Mouse (Mus musculus) midbrain, embryonic 14.5 days (tissue): ENCODE results near the gene Mzt1. TPM values are rescaled to one million over a fixed set of nuclear protein-coding genes. Genes with fewer than 3 reads are reported as not detected.
A peak's percentile ranks its signal among the peaks of the same experiment; 100 is the strongest.

ENCODE experiments used
- ATAC-seq: fragments of 200-750 bp; cut with Nextera tagmentation; 2 replicates; pipeline ENCODE4 v1.8.0; 2017; ENCODE audit warnings: moderate number of reproducible peaks, moderate library complexity; ENCODE audit not compliant: low FRiP score, low TSS enrichment
- DNase-seq: peaks from one replicate; pipeline ENCODE4 v3.0.0-alpha.2; 2015
- H3K27ac ChIP-seq: fragments of 300-500 bp; sonication (generic); replicated peaks from 2 replicates; pipeline ENCODE4 v1.5.1; 2014; ENCODE audit warnings: mild to moderate bottlenecking, low read depth, low read length, moderate library complexity
- H3K27me3 ChIP-seq: fragments of 300-500 bp; sonication (generic); 2 replicates; pipeline ENCODE4 v1.6.1; 2014; ENCODE audit warnings: low read length, control low read depth, mixed read lengths; ENCODE audit not compliant: control insufficient read depth, insufficient read depth
- H3K36me3 ChIP-seq: fragments of 300-500 bp; sonication (generic); 2 replicates; pipeline ENCODE4 v1.6.1; 2014; ENCODE audit warnings: low read length, control low read depth; ENCODE audit not compliant: control insufficient read depth, insufficient read depth
- H3K4me1 ChIP-seq: fragments of 300-500 bp; sonication (generic); 2 replicates; pipeline ENCODE4 v1.6.1; 2014; ENCODE audit warnings: mild to moderate bottlenecking, antibody characterized with exemption, low read length, control low read depth; ENCODE audit not compliant: control insufficient read depth, insufficient read depth
- H3K4me2 ChIP-seq: fragments of 300-500 bp; sonication (generic); 2 replicates; pipeline ENCODE4 v1.6.1; 2014; ENCODE audit warnings: mild to moderate bottlenecking, low read length, moderate library complexity
- H3K4me3 ChIP-seq: fragments of 300-500 bp; sonication (generic); replicated peaks from 2 replicates; pipeline ENCODE4 v1.5.1; 2014; ENCODE audit warnings: low read depth, low read length
- H3K9ac ChIP-seq: fragments of 300-500 bp; sonication (generic); replicated peaks from 2 replicates; pipeline ENCODE4 v1.6.1; 2014; ENCODE audit warnings: mild to moderate bottlenecking, low read length, moderate library complexity
- H3K9me3 ChIP-seq: fragments of 300-500 bp; sonication (generic); 2 replicates; pipeline ENCODE4 v1.6.1; 2016; ENCODE audit warnings: low read length, control low read depth, mixed read lengths; ENCODE audit not compliant: control insufficient read depth
- WGBS: fragments of 180-500 bp; shearing (Covaris S2); extraction: QIAGEN DNeasy Blood & Tissue Kit; methylation state at CpG from one replicate; pipeline ENCODE4 v1.1.7; 2014; 5-methylcytosine and 5-hydroxymethylcytosine counted together
- polyA plus RNA-seq: library from polyadenylated mRNA; unstranded; fragments of >200 nt; fragmentation: Nextera tagmentation; extraction: Ambion mirVana; gene quantifications from 2 replicates; pipeline ENCODE4 v1.2.1, GENCODE M21; 2014

The Mzt1 gene
- polyA plus RNA-seq, 1 experiment from 2014 or later, result 108 TPM

- Histone ChIP-seq H3K9me3 (0 out of 2 replicates have a peak, but pooled peaks cover 2% of the 10 kb centered on the region), H3K4me1 (0 out of 2 replicates have a peak, but pooled peaks cover 3% of the 10 kb centered on the region), H3K9ac (no peak overlapping the region), H3K27me3 (no peaks in the 10 kb centered on the region), H3K4me3 (no peak overlapping the region), H3K4me2 (no peak overlapping the region), H3K36me3 (peaks cover 9% of the 10 kb centered on the region), H3K27ac (no peak overlapping the region)
- 88% methylated on average over 5 of the region's 5 CpGs for WGBS
- DNase-seq, result no peak
- ATAC-seq, result 0 out of 2 replicates have a peak, but pooled peaks have one; percentile 35
Measured at GRCm38 (mm10) chr14:99031337-99031873, 14.5 kb downstream of the Mzt1 start.

DNA sequence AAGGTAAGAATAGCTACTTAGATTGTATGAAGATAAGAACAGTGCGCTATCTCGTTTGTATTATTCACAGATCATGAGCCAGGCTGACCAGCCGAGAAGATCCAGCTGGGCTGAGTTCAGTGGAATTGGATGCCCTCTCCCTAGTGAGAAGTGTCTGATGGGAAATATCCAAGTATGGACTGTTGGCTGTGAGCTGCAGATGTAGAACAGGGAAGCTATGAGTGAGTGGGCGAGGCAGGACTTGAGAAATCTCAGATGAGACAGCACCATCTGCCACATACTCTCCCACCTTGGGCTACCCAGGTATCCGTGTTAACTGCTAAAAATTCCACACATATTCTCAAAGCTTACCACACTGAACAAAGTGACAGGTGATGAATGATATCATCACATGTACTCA is 15.9 kb downstream of the Mzt1 start:
- H3K36me3 ChIP-seq, result 0 out of 2 replicates have a peak, but pooled peaks cover 2% of the 10 kb centered on the region
- H3K27ac ChIP-seq, result no peak overlapping the region
- H3K27me3 ChIP-seq, result no peaks in the 10 kb centered on the region
- no peak overlapping the region for H3K4me2 ChIP-seq
- 0 out of 2 replicates have a peak, but pooled peaks cover 3% of the 10 kb centered on the region for H3K4me1 ChIP-seq
- H3K4me3 ChIP-seq, result no peak overlapping the region
- WGBS, result 81% methylated on average over 5 of the region's 5 CpGs
- H3K9ac ChIP-seq, result no peak overlapping the region
- 0 out of 2 replicates have a peak, but pooled peaks cover 2% of the 10 kb centered on the region for H3K9me3 ChIP-seq
- DNase-seq, result no peak
- no peak for ATAC-seq

DNA sequence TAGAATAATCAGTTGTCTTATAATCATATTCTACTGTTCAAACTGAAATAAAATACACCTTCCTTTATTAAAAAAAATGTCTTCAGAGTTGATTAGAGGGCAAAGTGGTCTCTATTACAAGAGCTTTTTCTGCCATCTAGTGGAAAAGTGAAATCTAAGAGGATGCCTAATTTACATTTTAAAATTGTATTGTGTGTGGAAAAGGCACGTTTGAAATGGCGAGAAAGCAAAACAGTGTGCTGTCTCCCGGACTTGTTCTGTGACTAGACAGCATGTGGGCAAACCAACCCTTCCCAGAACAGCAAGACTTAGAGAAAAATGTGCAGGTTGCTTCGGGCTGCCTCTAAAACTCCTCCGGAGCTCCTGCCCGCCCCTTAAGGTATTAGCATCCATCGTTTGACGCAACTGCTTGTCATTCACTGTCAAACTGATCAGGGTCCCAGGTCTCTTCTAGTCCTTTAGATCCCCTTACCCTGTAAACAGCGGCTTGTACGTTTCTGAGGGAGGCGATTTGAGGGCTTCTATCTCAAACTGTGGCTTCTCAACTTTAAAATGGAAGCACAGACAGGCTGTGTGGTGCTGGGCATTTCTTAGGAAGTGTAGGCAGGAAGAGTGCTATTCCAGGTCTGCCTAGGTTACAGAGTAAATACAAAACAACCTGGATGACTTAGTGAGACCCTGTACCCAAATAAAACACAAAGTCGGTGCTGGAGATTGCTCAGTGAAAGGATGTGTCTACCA is 23.4 kb downstream of the Mzt1 start:
- Histone ChIP-seq H3K27me3 (no peaks in the 10 kb centered on the region), H3K4me2 (peak overlapping the region; percentile 51), H3K27ac (0 out of 2 replicates have a peak overlapping the region, but pooled peaks have one; percentile 14), H3K4me3 (peak overlapping the region; percentile 31), H3K36me3 (no peaks in the 10 kb centered on the region), H3K4me1 (no peaks in the 10 kb centered on the region), H3K9me3 (0 out of 2 replicates have a peak, but pooled peaks cover 2% of the 10 kb centered on the region), H3K9ac (peak overlapping the region; percentile 39; the same call in 1 of the 2 replicates)
- ATAC-seq, result peak; percentile 31; the same call in 1 of the 2 replicates
- 36% methylated on average over 12 of the region's 12 CpGs for WGBS
- peak; percentile 83 for DNase-seq

DNA sequence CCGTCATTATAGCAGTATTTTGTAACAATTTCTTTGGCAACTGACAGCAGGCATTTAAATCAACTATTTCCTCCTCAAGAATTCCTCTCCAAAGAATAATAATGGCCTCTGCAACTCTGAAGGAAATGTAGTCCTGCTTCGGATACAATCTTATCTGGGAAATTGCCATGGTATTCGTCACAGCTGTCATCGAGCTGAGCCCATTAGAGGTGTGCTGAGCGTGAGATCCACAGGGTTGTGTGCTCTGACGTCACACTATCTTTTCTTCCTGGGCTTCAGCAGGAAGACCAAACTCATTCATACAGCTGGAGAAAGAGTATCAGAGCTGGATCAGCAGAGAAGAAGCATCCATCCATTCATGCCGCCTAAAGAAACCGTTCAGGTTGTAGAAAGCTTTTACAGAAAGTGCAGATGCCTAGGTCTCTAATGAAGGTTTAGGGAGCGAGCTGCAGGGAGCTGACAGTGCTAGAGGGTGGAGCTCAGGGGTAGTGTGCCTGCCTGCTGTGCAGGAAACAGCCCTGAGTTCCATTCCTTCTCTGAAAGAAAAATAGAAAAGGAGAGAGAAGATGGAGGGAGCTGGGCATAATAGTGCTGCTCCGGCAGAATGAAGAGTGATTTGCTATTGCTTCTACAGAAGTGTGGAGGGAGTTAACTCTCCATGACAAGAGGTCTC is 26.7 kb downstream of the Mzt1 start:
- no peak for DNase-seq
- H3K27ac ChIP-seq, result no peak overlapping the region
- ATAC-seq, result no peak
- no peaks in the 10 kb centered on the region for H3K4me1 ChIP-seq
- H3K4me3 ChIP-seq, result no peak overlapping the region
- no peaks in the 10 kb centered on the region for H3K27me3 ChIP-seq
- 67% methylated on average over 10 of the region's 10 CpGs for WGBS
- H3K9me3 ChIP-seq, result no peaks in the 10 kb centered on the region
- H3K9ac ChIP-seq, result no peak overlapping the region
- H3K36me3 ChIP-seq, result no peaks in the 10 kb centered on the region
- H3K4me2 ChIP-seq, result no peak overlapping the region

- H3K4me1 ChIP-seq, result no peaks in the 10 kb centered on the region
- WGBS, result 86% methylated on average over 7 of the region's 7 CpGs
- H3K4me2 ChIP-seq, result no peak overlapping the region
- no peak for ATAC-seq
- H3K9me3 ChIP-seq, result no peaks in the 10 kb centered on the region
- DNase-seq, result no peak
- no peaks in the 10 kb centered on the region for H3K36me3 ChIP-seq
- no peaks in the 10 kb centered on the region for H3K27me3 ChIP-seq
- no peak overlapping the region for H3K4me3 ChIP-seq
- no peak overlapping the region for H3K27ac ChIP-seq
- no peak overlapping the region for H3K9ac ChIP-seq
Measured at GRCm38 (mm10) chr14:99018691-99019090, 27.2 kb downstream of the Mzt1 start.

DNA sequence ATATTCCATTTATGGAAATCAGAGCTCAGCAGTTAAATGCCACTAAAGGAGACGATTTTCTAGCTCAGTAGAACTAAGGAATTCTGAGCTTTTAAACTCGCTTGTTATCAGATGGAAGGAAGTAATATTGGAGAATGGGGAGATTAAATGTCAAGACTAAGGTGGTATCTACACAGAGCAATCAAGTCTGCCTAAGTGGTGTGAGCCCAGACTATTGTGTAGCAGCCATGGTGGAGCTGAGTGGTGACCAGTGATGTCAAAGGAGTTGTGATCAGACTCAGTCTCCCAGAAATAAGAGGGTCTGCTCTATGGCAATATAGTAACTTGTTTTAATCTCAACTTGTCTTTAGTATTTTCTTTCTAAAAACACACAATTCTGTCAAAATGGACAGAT is 35.0 kb downstream of the Mzt1 start:
- no peak for DNase-seq
- Histone ChIP-seq H3K4me3 (no peak overlapping the region), H3K9ac (no peak overlapping the region), H3K9me3 (no peaks in the 10 kb centered on the region), H3K36me3 (no peaks in the 10 kb centered on the region), H3K27ac (no peak overlapping the region), H3K4me2 (no peak overlapping the region), H3K4me1 (no peaks in the 10 kb centered on the region), H3K27me3 (no peaks in the 10 kb centered on the region)
- ATAC-seq, result no peak
- 64% methylated on average over 2 of the region's 2 CpGs for WGBS

GRCm38 (mm10) chr14:99010224-99010919 is 35.6 kb downstream of the Mzt1 start:
- DNase-seq, result no peak
- no peak overlapping the region for H3K4me3 ChIP-seq
- H3K4me2 ChIP-seq, result no peak overlapping the region
- H3K9me3 ChIP-seq, result no peaks in the 10 kb centered on the region
- no peak overlapping the region for H3K9ac ChIP-seq
- H3K27me3 ChIP-seq, result no peaks in the 10 kb centered on the region
- 65% methylated on average over 8 of the region's 8 CpGs for WGBS
- no peak overlapping the region for H3K27ac ChIP-seq
- H3K36me3 ChIP-seq, result no peaks in the 10 kb centered on the region
- ATAC-seq, result no peak
- H3K4me1 ChIP-seq, result no peaks in the 10 kb centered on the region

GRCm38 (mm10) chr14:98994218-98994617 is 51.7 kb downstream of the Mzt1 start, which contains the start of gene Rpl36a-ps1:
Rpl36a-ps1 (minus strand) TSS chr14:98994318.
- H3K4me3 ChIP-seq, result no peak within 1 kb of the TSS
- H3K9ac ChIP-seq, result no peak within 1 kb of the TSS
- no peaks in the 10 kb centered on the region for H3K4me1 ChIP-seq
- 78% methylated on average over 7 of the region's 7 CpGs for WGBS
- no peaks in the 10 kb centered on the region for H3K36me3 ChIP-seq
- no peak for ATAC-seq
- no peak for DNase-seq
- H3K27ac ChIP-seq, result no peak within 1 kb of the TSS
- no peaks in the 10 kb centered on the region for H3K27me3 ChIP-seq
- no peak within 1 kb of the TSS for H3K4me2 ChIP-seq
- H3K9me3 ChIP-seq, result peaks cover 9% of the 10 kb centered on the region; the same call in 1 of the 2 replicates
